Mouse (Mus musculus) 3T3-L1 (cell line): Measurements from ENCODE around the gene Acot2.
A peak's percentile ranks its signal among the peaks of the same experiment; 100 is the strongest.
"Not testable (repeated sequence)": the region's sequence is repeated elsewhere in the genome, so short reads cannot be mapped to it uniquely, and the experiment has no call there.

ENCODE experiments used
- DNase-seq: peaks from one replicate; pipeline ENCODE4 v3.0.0-alpha.2; 2015; ENCODE audit warnings: low read depth, low spot score

Acot2 gene

DNA sequence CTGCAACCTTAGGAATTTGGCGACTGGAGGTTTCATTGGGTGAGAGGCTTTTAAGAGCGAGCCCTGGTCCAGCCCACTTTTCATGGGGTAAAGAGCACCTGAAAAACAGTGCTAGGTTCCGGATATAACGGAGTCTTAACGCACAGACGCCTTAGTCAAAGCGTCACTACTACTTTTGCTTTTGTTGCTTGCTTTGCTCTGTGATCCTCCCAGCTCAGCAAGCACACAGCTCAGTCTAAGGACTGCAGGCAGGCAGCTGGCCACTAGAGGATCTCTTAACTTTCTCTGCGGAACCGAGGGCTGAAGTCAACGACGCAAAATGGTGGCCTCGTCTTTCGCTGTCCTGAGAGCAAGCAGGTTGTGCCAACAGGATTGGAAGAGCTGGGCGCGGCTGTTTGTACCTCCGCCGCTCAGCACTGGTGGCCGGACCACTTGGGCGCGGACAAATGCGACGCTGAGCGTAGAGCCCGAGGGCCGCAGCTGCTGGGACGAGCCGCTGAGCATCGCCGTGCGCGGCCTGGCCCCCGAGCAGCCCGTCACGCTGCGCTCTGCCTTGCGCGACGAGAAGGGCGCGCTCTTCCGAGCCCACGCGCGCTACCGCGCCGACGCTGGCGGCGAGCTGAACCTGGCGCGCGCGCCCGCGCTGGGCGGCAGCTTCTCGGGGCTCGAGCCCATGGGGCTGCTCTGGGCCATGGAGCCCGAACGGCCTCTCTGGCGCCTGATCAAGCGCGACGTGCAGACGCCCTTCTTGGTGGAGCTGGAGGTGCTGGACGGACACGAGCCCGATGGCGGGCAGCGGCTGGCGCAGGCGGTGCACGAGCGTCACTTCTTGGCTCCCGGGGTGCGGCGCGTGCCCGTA lies at the start of gene Acot2:
TSS of gene Acot2 (plus strand) at position 279 of the 859 bp plus-strand sequence.
- DNase-seq, result peak; percentile 90

GRCm38 (mm10) chr12:83938592-83938991 lies 49.1 kb upstream of the Acot2 start:
- not testable (repeated sequence) for DNase-seq

- no peak for DNase-seq
Measured at GRCm38 (mm10) chr12:83939332-83939731, 48.3 kb upstream of the Acot2 start.

GRCm38 (mm10) chr12:83940031-83940430 lies 47.6 kb upstream of the Acot2 start:
- no peak for DNase-seq

DNA sequence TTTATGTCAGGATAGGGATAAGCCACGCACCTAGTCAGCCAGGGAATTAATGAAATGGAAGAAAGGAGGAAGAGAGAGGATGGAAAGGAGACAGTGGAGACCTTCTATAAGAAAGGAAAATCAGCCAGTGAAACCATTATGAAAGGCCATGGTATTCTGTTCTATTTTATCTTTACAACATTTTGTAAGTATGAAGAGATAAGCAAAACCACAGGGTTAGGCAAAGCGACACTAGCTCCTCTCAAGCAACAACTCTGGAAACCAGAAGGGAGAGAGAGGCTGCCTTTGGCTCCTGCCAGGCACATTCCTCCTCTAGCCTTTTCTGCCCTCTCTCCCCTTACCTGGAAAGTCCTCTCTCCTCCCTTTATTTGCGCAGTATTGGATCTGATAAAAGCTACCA lies 45.7 kb upstream of the Acot2 start:
- no peak for DNase-seq

DNA sequence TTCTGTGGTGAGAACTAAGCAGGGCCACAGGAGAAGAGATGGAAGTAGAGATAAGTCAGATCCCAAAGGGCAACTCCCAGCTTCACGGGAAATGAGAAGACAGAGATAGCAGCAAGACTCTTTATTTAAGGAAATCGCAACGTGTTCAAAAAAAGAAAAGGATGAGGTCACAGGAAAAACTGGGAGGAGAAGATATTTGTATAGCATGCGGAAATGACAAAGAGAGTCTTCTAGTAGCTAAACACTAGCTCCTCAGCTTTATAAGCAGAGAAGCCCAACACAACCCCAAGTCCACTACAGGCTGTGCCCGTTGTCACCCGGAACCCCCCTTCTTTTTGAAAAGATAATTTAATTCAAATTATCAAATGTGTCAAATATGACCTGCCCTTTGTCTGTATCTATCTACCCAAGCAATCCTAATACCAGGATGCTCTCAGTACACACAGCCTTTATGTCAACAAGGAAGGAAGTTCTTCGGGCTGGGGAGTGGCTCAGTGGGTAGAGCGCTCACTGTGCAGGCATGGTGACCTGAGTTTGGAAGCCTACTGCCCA lies 40.3 kb upstream of the Acot2 start:
- no peak for DNase-seq

DNA sequence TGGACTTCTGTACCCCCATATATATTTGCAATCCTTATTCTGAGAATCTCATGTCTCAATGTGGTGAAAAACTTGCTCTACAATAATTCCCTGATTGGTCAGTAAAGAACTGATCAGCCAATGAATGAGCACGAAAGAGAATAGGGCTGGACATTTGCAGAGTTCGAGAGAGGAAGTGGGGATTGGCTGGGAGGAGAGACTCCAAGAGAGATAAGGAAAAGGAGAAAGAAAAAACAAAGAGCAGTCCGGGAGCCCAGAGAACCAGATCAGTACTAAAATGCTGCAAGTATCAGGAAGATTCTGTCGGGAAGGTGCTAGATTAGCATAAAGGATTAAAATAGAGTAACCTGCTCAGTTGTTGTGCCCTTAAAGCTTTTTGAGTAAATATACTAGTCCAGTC lies 38.6 kb upstream of the Acot2 start:
- DNase-seq, result no peak

DNA sequence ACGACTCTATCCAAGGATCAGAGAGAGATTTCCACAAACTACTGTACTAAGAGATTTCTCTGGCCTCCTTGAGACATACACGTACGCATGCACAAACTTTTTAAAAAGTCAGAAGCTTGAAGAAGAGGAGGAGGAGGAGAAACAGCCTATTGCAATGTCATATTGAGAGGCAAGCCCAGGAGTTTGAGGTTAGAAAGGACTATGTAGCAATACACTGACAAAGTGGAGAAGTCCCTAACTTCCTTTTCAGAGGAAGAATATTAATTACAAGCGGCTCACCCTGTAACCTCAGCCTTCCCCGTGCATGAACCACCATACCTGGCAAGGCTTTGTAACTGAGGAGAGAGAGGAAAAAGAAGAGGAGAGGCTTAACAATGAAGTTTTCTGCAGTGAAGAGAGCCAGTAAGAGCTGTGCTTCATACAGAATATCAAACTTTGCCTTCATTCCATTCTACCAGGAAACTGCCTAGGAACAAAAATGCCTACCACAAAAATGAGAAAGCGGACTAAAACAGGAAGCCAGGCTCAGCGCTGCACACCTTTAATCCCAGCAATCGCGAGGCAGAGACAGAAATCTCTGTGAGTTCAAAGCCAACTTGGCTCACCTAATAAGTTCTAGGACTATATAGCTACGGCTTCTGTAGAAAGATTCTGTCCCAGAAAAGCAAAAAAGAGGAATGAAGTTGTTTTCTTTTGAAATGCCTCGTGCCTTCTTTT lies 37.7 kb upstream of the Acot2 start:
- peak; percentile 8 for DNase-seq

- DNase-seq, result peak; percentile 81
Measured at GRCm38 (mm10) chr12:83950493-83950839, 37.2 kb upstream of the Acot2 start, which contains the start of gene Riox1. Riox1 (plus strand) TSS chr12:83950608.

DNA sequence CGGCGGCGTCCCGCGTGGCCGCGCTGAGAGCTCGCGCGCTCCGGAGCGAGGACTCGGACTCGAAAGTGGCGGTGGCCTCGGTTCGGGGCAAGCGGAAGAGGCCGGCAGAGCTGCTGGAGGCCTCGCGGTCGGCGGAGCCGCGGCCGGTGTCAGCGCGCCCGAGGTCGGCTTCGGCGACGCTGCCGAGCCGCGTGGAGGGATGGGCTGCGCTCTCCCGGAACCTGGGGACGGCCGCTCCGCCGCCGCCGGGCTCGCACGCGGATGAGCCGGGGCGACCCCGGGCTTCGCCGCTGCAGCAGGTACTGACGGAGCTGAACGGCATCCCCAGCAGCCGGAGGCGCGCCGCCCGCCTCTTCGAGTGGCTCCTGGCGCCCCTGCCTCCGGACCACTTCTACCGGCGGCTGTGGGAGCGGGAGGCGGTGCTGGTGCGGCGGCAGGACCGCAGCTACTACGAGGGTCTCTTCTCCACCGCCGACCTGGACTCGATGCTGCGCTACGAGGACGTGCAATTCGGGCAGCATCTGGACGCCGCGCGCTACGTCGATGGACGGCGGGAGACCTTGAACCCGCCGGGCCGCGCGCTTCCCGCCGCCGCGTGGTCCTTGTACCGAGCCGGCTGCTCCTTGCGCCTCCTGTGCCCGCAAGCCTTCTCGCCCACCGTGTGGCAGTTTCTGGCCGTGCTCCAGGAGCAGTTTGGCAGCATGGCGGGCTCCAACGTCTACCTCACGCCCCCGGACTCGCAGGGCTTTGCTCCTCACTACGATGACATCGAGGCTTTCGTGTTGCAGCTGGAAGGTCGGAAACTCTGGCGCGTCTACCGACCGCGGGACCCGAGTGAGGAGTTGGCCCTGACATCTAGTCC lies 36.6 kb upstream of the Acot2 start:
- no peak for DNase-seq

- DNase-seq, result no peak
Measured at GRCm38 (mm10) chr12:83951711-83952575, 35.7 kb upstream of the Acot2 start.

- no peak for DNase-seq
Measured at GRCm38 (mm10) chr12:83958278-83958677, 29.4 kb upstream of the Acot2 start.

GRCm38 (mm10) chr12:83965235-83965634 lies 22.4 kb upstream of the Acot2 start:
- DNase-seq, result no peak

DNA sequence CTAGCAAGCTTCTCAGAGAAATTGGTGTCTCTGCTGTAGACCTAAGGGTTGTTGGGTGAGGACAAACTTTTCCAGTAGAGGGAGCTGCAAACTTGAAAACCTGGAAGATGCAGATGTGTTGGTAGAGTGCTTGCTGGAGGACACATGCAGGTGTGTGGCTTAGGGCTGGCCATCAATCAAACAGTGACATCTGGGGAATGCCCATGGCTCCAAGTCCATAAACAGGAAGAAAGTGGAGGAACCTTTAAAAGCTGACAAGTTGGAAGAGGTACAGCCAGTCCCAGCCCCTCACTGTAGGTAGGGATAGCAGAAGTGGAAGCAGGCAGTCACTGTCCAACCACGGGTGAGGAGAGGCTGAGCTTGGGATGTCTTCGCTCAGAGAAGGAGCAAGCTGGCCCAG lies 15.5 kb upstream of the Acot2 start:
- peak; percentile 74 for DNase-seq

- DNase-seq, result no peak
Measured at GRCm38 (mm10) chr12:83978862-83979261, 8.8 kb upstream of the Acot2 start.

DNA sequence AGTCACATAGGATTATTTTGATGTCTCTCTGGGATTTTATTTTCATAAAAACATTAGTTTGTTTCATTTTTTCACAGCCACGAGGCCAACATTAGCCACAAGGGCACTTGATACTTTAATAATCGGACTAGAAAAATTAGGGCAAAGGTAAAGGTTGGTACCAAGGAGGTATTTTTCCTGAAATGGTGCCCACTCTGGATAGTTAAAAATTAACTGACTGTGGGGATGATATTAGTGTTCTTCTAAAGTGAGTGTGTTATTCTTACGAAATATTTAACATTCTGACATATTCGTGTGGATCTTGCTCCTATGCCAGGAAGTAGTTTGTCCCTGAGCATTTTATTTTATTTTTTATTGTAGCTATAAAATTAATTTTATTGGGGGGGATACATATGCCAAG lies 6.0 kb upstream of the Acot2 start:
- no peak for DNase-seq

GRCm38 (mm10) chr12:83984752-83985151 lies 2.9 kb upstream of the Acot2 start, which contains the start of gene Heatr4:
Heatr4 (minus strand) TSS chr12:83984852.
- DNase-seq, result no peak

DNA sequence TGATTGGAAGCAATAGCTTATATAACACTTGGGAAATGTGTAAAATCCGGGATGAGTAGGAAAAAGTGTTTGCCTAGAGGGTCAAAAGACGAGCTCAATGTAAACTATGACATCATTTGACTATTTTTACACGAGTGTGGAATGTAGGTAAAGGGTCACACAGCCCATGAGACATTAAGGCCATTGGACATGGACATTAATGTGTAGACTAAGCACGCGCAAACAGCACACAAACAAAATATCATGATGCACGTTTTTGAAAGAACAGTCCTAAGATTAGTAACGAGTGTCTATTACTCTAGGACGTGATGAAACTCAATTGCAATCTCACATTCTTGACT lies 449 bp upstream of the Acot2 start:
- no peak for DNase-seq

- DNase-seq, result peak; percentile 48
Measured at GRCm38 (mm10) chr12:83988483-83988882, 822 bp downstream of the Acot2 start.

- no peak for DNase-seq
Measured at GRCm38 (mm10) chr12:83989378-83989777, 1.7 kb downstream of the Acot2 start.

GRCm38 (mm10) chr12:83997221-83997620 lies 9.6 kb downstream of the Acot2 start:
- DNase-seq, result no peak
